Mouse (Mus musculus) hindbrain, postnatal 0 days (tissue): Measurements from ENCODE around the gene Camsap1. TPM values are rescaled to one million over a fixed set of nuclear protein-coding genes. Genes with fewer than 3 reads are reported as not detected.
A peak's percentile ranks its signal among the peaks of the same experiment; 100 is the strongest.

Experiments used
- ATAC-seq: fragments of 200-750 bp; cut with Nextera tagmentation; 2 replicates; pipeline ENCODE4 v1.8.0; 2017; ENCODE audit warnings: mild to moderate bottlenecking, moderate TSS enrichment, moderate library complexity
- DNase-seq: peaks from one replicate; pipeline ENCODE4 v3.0.0-alpha.2; 2015; ENCODE audit warnings: low spot score
- H3K27ac ChIP-seq: fragments of 300-500 bp; sonication (generic); 2 replicates; pipeline ENCODE4 v1.5.1; 2014; ENCODE audit warnings: mild to moderate bottlenecking
- H3K27me3 ChIP-seq: fragments of 300-500 bp; sonication (generic); 2 replicates; pipeline ENCODE4 v1.6.1; 2014; ENCODE audit warnings: low read length, mixed read lengths; ENCODE audit not compliant: insufficient read depth
- H3K36me3 ChIP-seq: fragments of 300-500 bp; sonication (generic); 2 replicates; pipeline ENCODE4 v1.6.1; 2014; ENCODE audit warnings: low read length, mixed read lengths; ENCODE audit not compliant: insufficient read depth
- H3K4me1 ChIP-seq: fragments of 300-500 bp; sonication (generic); 2 replicates; pipeline ENCODE4 v1.6.1; 2014; ENCODE audit warnings: antibody characterized with exemption, low read length, mixed read lengths; ENCODE audit not compliant: insufficient read depth
- H3K4me2 ChIP-seq: fragments of 300-500 bp; sonication (generic); 2 replicates; pipeline ENCODE4 v1.6.1; 2014; ENCODE audit warnings: low read depth, mild to moderate bottlenecking, low read length, moderate library complexity, mixed read lengths
- H3K4me3 ChIP-seq: fragments of 300-500 bp; sonication (generic); 2 replicates; pipeline ENCODE4 v1.5.1; 2014; ENCODE audit warnings: low read length
- H3K9ac ChIP-seq: fragments of 300-500 bp; sonication (generic); replicated peaks from 2 replicates; pipeline ENCODE4 v1.6.1; 2014; ENCODE audit warnings: mild to moderate bottlenecking, low read length, moderate library complexity, mixed read lengths
- H3K9me3 ChIP-seq: fragments of 300-500 bp; sonication (generic); 2 replicates; pipeline ENCODE4 v1.6.1; 2016; ENCODE audit warnings: low read length, mixed read lengths
- CTCF ChIP-seq: IDR thresholded peaks from 2 replicates; pipeline ENCODE4 v1.5.1; 2016; ENCODE audit warnings: antibody characterized with exemption, control low read depth, low read depth
- WGBS: fragments of 180-500 bp; shearing (Covaris S2); extraction: QIAGEN DNeasy Blood & Tissue Kit; methylation state at CpG from one replicate; pipeline ENCODE4 v1.1.7; 2014; 5-methylcytosine and 5-hydroxymethylcytosine counted together
- polyA plus RNA-seq: library from polyadenylated mRNA; unstranded; fragments of >200 nt; fragmentation: Nextera tagmentation; extraction: Ambion mirVana; gene quantifications from 2 replicates; pipeline ENCODE4 v1.2.1, GENCODE M21; 2015
- total RNA-seq: library from RNA; depleted of rRNA; stranded (reverse); fragments of >200 nt; gene quantifications from 2 replicates; pipeline ENCODE4 v1.2.3, GENCODE M21; 2014; rRNA removed

The Camsap1 gene
- 98.7 and 106 TPM in 2 replicates for total RNA-seq
- polyA plus RNA-seq = 44.1 and 56.8 TPM in 2 replicates

DNA sequence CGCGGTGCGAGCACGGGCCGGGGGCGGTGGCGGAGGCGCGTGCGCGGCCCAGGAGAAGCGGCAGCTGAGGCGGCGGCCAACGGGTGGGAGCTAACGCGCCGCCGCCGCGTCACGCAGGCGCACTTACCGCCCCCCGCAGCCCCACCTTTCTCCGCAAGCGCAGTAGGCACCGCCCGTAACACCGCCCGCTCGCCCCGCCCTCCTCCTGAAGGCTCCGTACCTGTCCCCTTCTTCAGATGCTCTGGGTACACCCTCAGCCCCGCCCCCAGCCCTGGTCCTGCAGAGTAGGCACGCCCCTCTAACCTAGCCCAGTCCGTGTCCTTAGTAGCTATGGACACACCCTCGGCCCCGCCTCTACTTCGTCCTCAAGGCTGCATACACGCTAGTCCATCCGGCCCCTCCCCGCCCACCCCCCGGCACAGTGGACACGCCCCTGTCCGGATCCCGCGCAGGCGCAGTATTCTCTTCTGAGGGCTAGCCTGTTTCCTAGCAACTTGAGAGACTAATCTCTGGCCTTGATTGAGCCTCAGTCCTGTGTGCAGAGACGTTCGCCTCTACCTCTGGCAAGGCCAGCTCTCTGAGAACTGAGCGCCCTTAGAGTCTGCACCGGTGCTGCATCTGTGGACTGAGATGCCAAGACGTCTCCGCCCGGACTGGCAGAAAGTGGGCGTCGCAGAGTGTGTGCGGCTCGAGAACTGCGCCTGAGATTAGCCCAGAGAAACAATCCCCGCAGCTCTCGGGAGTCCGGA, at the start of gene Camsap1:
TSS of gene Camsap1 (minus strand) at position 124 of the 749 bp plus-strand sequence.
- Histone ChIP-seq H3K27me3 (no peaks in the 10 kb centered on the region), H3K36me3 (no peaks in the 10 kb centered on the region), H3K9ac (peak within 1 kb of the TSS; percentile 94), H3K4me3 (peak within 1 kb of the TSS; percentile 94), H3K27ac (peak within 1 kb of the TSS; percentile 97), H3K4me1 (peaks cover 18% of the 10 kb centered on the region), H3K4me2 (peak within 1 kb of the TSS; percentile 73), H3K9me3 (no peaks in the 10 kb centered on the region)
- under 1% methylated on average over 42 of the region's 64 CpGs for WGBS
- DNase-seq (peak; percentile 99), ATAC-seq (peak; percentile 99)
- TF ChIP-seq CTCF = no peak

DNA sequence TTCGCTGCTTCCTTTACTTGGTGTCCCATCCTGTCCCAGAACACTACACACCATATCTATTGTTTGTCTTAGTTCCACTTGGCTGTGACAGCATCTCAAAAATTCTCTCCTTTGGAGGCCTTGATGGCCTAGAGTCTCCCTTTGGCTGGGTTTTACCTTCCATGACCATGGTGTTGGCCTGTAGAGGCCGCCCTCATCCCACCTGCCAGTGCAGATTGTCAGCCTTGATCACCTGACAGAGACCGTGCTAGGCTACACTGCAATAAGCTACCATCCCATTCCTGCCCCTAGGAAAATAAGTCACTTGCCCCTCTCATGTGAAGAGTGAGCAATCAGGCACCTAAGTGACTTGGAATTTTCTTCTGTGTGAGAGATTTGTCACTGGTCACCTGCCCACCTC, 47.2 kb upstream of the Camsap1 start:
- Histone ChIP-seq H3K4me1 (no peaks in the 10 kb centered on the region), H3K4me2 (no peak overlapping the region), H3K4me3 (no peak overlapping the region), H3K36me3 (no peaks in the 10 kb centered on the region), H3K9me3 (no peaks in the 10 kb centered on the region), H3K27ac (no peak overlapping the region), H3K9ac (no peak overlapping the region), H3K27me3 (no peaks in the 10 kb centered on the region)
- TF ChIP-seq CTCF = peak; percentile 46
- DNase-seq (peak; percentile 18), ATAC-seq (no peak)
- WGBS = 55% methylated on average over 3 of the region's 3 CpGs

DNA sequence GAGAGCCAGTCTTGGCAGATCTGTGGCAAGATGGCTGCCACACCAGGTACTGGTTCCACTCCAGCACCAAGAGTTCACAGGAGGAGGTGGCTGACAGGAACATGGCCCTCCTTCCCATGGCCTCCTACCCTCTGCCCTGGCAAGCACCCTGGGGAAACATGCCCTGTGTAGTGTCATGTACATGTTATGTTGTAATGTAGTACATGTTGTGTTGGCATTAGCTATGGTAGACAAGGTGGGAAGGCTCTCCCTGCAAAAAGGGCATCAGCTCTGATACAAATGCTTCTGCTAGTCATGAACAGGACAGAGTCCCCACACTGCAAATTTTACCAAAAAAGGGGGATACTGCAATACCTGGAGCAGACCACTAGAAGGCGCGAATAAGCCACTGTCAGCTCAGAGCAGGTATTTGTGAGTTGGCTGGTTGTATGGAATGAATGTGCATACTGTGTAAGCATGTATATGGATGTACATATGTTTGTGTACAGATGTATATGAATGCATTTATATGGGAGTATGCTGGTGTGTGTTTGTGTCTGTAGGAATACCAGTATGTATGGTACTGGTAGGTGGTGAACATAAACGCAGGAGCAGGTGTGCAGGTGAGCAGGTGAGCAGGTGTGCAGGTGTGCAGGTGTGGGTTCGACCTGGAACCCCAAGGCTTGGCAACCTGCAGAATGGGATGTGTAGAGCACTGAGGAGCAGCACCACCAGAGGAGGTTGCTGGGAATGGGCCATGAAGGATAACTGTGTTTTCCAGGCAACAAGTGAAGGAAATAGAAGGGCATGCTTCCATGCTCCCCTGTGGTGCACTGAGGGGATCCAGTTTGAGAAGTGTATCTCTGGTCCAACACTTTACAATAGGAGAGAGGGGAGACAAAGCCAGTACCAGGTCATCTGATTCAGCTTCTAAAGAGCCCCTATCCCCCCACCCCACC, 41.3 kb upstream of the Camsap1 start:
- no peaks in the 10 kb centered on the region for H3K27me3 ChIP-seq
- no peak overlapping the region for H3K9ac ChIP-seq
- 31% methylated on average over 4 of the region's 4 CpGs for WGBS
- H3K27ac ChIP-seq = no peak overlapping the region
- H3K4me3 ChIP-seq = no peak overlapping the region
- peak; percentile 78 for DNase-seq
- no peak for ATAC-seq
- no peaks in the 10 kb centered on the region for H3K9me3 ChIP-seq
- H3K36me3 ChIP-seq = no peaks in the 10 kb centered on the region
- H3K4me1 ChIP-seq = peaks cover 11% of the 10 kb centered on the region
- no peak overlapping the region for H3K4me2 ChIP-seq
- TF ChIP-seq CTCF = peak; percentile 97

DNA sequence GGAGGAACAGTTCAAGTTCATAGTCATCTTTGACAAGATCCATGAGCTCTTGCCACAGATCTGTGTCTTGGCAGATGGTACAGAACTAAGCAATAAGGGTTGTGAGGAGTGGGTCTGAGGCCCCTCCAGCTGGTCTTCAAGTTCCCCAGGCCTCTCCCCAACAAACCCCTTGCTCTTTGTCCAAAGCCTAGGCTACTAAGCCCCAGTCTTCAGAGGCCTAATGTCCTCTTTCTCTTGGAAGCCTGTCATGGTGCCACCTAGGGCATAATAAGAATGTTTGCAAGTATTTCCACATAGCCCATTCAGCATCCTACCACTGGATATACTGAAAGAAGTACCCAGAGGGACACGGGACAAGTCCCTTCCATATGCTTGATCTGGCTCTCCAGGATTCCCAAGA, 39.5 kb upstream of the Camsap1 start:
- Histone ChIP-seq H3K4me1 (peaks cover 11% of the 10 kb centered on the region), H3K27me3 (no peaks in the 10 kb centered on the region), H3K9me3 (no peaks in the 10 kb centered on the region), H3K36me3 (no peaks in the 10 kb centered on the region), H3K4me2 (no peak overlapping the region), H3K27ac (peak overlapping the region; percentile 26; the same call in 1 of the 2 replicates), H3K4me3 (no peak overlapping the region), H3K9ac (no peak overlapping the region)
- no peak for TF ChIP-seq CTCF
- DNase-seq = no peak
- WGBS = 67% methylated on average over 1 of the region's 1 CpGs
- ATAC-seq = no peak

DNA sequence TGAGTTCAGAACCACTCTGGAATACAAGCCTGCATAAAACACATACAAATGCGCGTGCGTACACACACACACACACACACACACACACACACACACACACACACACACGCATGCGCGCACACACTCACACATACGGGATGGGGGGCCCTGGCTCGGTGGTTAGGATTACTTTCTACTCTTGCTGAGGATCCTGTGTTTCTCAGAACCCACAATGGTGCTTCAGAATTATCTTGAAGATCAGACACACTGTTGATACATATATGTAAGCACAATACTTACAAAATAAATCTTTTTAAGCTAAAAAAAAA, 39.1 kb upstream of the Camsap1 start:
- no peak overlapping the region for H3K4me3 ChIP-seq
- DNase-seq (no peak), ATAC-seq (no peak)
- peak overlapping the region; percentile 49; the same call in 1 of the 2 replicates for H3K27ac ChIP-seq
- H3K36me3 ChIP-seq = no peaks in the 10 kb centered on the region
- no peaks in the 10 kb centered on the region for H3K27me3 ChIP-seq
- no peak for TF ChIP-seq CTCF
- no peak overlapping the region for H3K9ac ChIP-seq
- no peaks in the 10 kb centered on the region for H3K9me3 ChIP-seq
- H3K4me1 ChIP-seq = peaks cover 11% of the 10 kb centered on the region
- 83% methylated on average over 8 of the region's 8 CpGs for WGBS
- peak overlapping the region; percentile 84; the same call in 1 of the 2 replicates for H3K4me2 ChIP-seq

DNA sequence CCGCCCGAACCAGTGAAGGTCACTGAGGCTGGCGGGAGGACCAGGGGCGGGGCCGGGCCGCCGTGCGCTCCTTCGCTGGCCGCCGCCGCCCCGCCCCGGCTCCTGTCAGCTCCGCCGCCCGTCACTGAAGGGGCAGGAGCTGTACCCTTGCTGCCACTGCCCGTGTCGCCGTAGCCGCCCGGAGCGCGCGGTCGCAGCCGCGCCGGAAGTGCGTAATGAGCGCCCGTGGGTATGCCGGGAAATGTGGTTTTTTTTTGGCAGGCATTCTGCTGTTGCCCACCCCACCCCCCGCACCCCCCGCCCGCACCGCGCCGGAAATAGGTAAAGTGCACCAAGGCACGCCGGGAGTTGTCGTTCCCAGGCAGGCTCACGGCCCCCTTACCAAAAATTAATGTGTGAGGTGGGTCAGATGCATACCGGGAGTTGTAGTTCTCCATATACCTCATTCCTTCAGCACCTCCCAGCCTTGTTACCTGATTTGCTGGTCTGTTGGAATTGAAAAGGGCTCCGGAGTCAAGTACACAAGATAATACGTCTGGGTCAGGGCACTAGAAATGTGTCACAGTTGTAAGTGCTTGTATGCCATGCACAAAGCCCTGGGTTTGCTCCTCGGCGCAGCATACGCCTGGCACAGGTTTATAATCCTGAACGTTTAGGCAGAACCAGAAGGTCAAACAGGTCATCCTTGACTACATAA, 38.6 kb upstream of the Camsap1 start, which contains the start of gene Ubac1:
TSS of gene Ubac1 (minus strand) at position 187 of the 697 bp plus-strand sequence.
- peak within 1 kb of the TSS; percentile 93 for H3K27ac ChIP-seq
- H3K9me3 ChIP-seq = no peaks in the 10 kb centered on the region
- no peaks in the 10 kb centered on the region for H3K36me3 ChIP-seq
- peak within 1 kb of the TSS; percentile 84 for H3K4me2 ChIP-seq
- WGBS = 5% methylated on average over 49 of the region's 50 CpGs
- H3K27me3 ChIP-seq = no peaks in the 10 kb centered on the region
- H3K9ac ChIP-seq = peak within 1 kb of the TSS; percentile 80
- peak; percentile 97 for DNase-seq
- peak; percentile 94 for ATAC-seq
- no peak for TF ChIP-seq CTCF
- H3K4me3 ChIP-seq = peak within 1 kb of the TSS; percentile 72
- H3K4me1 ChIP-seq = peaks cover 11% of the 10 kb centered on the region
